Mouse (Mus musculus): ENCODE results near the gene Pxk. TPM values are rescaled to one million over a fixed set of nuclear protein-coding genes. Genes with fewer than 3 reads are reported as not detected.

The Pxk gene
- polyA plus RNA-seq, 1 experiment from 2014 or later, result 44.7 TPM

- no peaks in the 10 kb centered on the region for H3K27me3 ChIP-seq (ENCODE audit: control insufficient read depth, insufficient read depth, low read length)
- H3K4me2 ChIP-seq (ENCODE audit: low read depth, low read length), result no peak overlapping the region
- ATAC-seq (ENCODE audit: insufficient read depth, low FRiP score), result no peak
- WGBS, result 60% methylated on average over 12 of the region's 12 CpGs
- no peak overlapping the region for H3K27ac ChIP-seq (ENCODE audit: low read length)
- H3K4me3 ChIP-seq (replicated peaks; ENCODE audit: low read length), result no peak overlapping the region
- H3K9me3 ChIP-seq (replicated peaks; ENCODE audit: control insufficient read depth, low read length), result no peaks in the 10 kb centered on the region
- no peaks in the 10 kb centered on the region for H3K4me1 ChIP-seq (ENCODE audit: control insufficient read depth, insufficient read depth, low read length)
- no peak overlapping the region for H3K9ac ChIP-seq (ENCODE audit: low read length)
- H3K36me3 ChIP-seq (ENCODE audit: control insufficient read depth, insufficient read depth, low read length), result no peaks in the 10 kb centered on the region
These were observed 93.4 kb downstream of the Pxk start for GRCm38 (mm10) chr14:8191331-8191965.

GRCm38 (mm10) chr14:8192727-8193126, 94.7 kb downstream of the Pxk start:
- no peak overlapping the region for H3K4me2 ChIP-seq (ENCODE audit: low read depth, low read length)
- H3K4me1 ChIP-seq (ENCODE audit: control insufficient read depth, insufficient read depth, low read length), result no peaks in the 10 kb centered on the region
- no peak overlapping the region for H3K4me3 ChIP-seq (replicated peaks; ENCODE audit: low read length)
- no peaks in the 10 kb centered on the region for H3K9me3 ChIP-seq (replicated peaks; ENCODE audit: control insufficient read depth, low read length)
- no peak overlapping the region for H3K9ac ChIP-seq (ENCODE audit: low read length)
- no peaks in the 10 kb centered on the region for H3K36me3 ChIP-seq (ENCODE audit: control insufficient read depth, insufficient read depth, low read length)
- WGBS, result 86% methylated on average over 6 of the region's 6 CpGs
- no peaks in the 10 kb centered on the region for H3K27me3 ChIP-seq (ENCODE audit: control insufficient read depth, insufficient read depth, low read length)
- no peak overlapping the region for H3K27ac ChIP-seq (ENCODE audit: low read length)
- no peak for ATAC-seq (ENCODE audit: insufficient read depth, low FRiP score)

- H3K4me2 ChIP-seq (ENCODE audit: low read depth, low read length), result no peak overlapping the region
- H3K9ac ChIP-seq (ENCODE audit: low read length), result no peak overlapping the region
- H3K27me3 ChIP-seq (ENCODE audit: control insufficient read depth, insufficient read depth, low read length), result no peaks in the 10 kb centered on the region
- no peak for ATAC-seq (ENCODE audit: insufficient read depth, low FRiP score)
- no peak overlapping the region for H3K27ac ChIP-seq (ENCODE audit: low read length)
- H3K36me3 ChIP-seq (ENCODE audit: control insufficient read depth, insufficient read depth, low read length), result no peaks in the 10 kb centered on the region
- H3K4me3 ChIP-seq (replicated peaks; ENCODE audit: low read length), result no peak overlapping the region
- no peaks in the 10 kb centered on the region for H3K4me1 ChIP-seq (ENCODE audit: control insufficient read depth, insufficient read depth, low read length)
- no peaks in the 10 kb centered on the region for H3K9me3 ChIP-seq (replicated peaks; ENCODE audit: control insufficient read depth, low read length)
- WGBS, result 66% methylated on average over 5 of the region's 5 CpGs
These were observed 102.8 kb downstream of the Pxk start for GRCm38 (mm10) chr14:8200769-8201168.

DNA sequence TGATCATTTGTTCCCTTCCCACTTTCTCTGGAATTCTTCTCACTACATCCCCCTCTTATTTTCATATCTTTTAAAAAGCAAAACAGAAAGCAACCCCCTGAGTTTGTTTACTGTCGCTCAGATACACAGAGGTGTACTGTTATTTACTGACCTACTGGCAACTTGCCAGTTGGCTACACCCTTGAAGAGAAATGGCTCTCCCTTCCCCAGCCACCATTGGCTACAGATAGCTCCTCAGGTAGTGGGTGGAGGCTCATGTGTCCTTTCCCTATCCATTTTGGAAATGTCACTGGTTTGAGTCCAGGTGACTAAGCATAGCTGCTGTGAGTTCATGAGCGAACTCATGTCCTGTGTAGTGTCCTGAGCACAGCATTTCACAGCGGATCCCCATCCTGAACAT, 103.7 kb downstream of the Pxk start:
- ATAC-seq (ENCODE audit: insufficient read depth, low FRiP score), result no peak
- Histone ChIP-seq H3K27me3 (ENCODE audit: control insufficient read depth, insufficient read depth, low read length) (no peaks in the 10 kb centered on the region), H3K36me3 (ENCODE audit: control insufficient read depth, insufficient read depth, low read length) (no peaks in the 10 kb centered on the region), H3K4me1 (ENCODE audit: control insufficient read depth, insufficient read depth, low read length) (no peaks in the 10 kb centered on the region), H3K27ac (ENCODE audit: low read length) (no peak overlapping the region), H3K4me2 (ENCODE audit: low read depth, low read length) (no peak overlapping the region), H3K9me3 (replicated peaks; ENCODE audit: control insufficient read depth, low read length) (no peaks in the 10 kb centered on the region), H3K4me3 (replicated peaks; ENCODE audit: low read length) (no peak overlapping the region), H3K9ac (ENCODE audit: low read length) (no peak overlapping the region)
- WGBS, result 72% methylated on average over 3 of the region's 3 CpGs

DNA sequence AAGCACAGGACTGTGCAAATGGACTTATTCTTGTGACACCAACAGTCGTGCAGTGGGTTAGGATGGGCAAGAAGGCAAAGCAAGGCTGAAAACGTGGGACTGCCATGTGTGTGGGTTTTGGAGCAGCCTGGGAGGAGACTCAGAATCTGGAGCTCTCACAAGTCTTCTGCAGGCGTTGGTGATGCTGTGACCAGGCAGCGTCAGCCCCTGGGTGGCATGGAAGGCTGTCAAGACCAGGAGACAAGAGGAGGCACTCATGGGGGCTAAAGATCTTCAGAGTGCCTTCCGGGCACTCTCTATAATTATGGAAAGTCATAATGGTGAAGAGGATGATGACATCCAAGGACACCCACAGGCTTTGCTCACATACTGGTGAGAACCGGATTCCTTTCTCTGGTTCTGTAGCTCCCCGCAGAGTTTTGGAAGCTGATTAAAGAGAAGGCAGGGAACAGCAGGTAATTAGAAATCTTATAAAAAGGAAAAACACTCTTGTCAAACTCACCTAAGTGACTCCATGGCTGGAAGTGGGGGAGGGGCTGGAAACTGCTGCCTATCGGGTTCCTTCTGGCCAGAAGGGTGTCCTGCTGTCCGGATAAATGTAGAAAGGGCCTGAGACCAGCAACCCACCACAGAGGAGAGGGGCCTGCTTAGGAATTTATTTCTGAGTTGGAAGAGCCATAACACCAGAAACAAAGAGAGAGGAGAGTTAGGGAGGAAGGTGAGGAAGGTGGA, 108.3 kb downstream of the Pxk start:
- no peaks in the 10 kb centered on the region for H3K27me3 ChIP-seq (ENCODE audit: control insufficient read depth, insufficient read depth, low read length)
- H3K27ac ChIP-seq (ENCODE audit: low read length), result no peak overlapping the region
- no peak overlapping the region for H3K4me3 ChIP-seq (replicated peaks; ENCODE audit: low read length)
- no peak overlapping the region for H3K4me2 ChIP-seq (ENCODE audit: low read depth, low read length)
- H3K4me1 ChIP-seq (ENCODE audit: control insufficient read depth, insufficient read depth, low read length), result 0 out of 2 replicates have a peak, but pooled peaks cover 5% of the 10 kb centered on the region
- no peaks in the 10 kb centered on the region for H3K36me3 ChIP-seq (ENCODE audit: control insufficient read depth, insufficient read depth, low read length)
- no peak overlapping the region for H3K9ac ChIP-seq (ENCODE audit: low read length)
- no peak for ATAC-seq (ENCODE audit: insufficient read depth, low FRiP score)
- no peaks in the 10 kb centered on the region for H3K9me3 ChIP-seq (replicated peaks; ENCODE audit: control insufficient read depth, low read length)
- WGBS, result 61% methylated on average over 9 of the region's 9 CpGs

DNA sequence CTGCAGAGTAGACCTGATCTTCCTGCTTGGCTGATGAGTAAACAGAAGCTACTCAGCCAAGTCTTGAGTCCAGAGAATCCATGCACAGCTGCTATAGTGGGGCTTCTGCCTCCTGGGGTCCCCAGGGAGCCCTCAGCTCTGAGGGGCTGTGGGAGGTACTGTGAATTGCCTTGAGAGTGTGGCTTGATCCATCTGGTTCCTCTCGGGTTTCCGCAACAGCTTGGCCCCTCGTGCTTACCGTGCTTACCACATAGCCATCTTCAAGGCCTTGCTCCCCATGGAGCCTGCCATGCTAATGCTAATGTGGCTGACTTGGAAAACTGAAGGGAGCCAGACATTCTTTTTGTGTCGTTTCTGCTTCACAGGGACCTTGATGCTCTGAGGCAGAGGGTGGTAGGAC, 109.1 kb downstream of the Pxk start:
- Histone ChIP-seq H3K9me3 (replicated peaks; ENCODE audit: control insufficient read depth, low read length) (no peaks in the 10 kb centered on the region), H3K4me3 (replicated peaks; ENCODE audit: low read length) (no peak overlapping the region), H3K4me2 (ENCODE audit: low read depth, low read length) (no peak overlapping the region), H3K4me1 (ENCODE audit: control insufficient read depth, insufficient read depth, low read length) (0 out of 2 replicates have a peak, but pooled peaks cover 5% of the 10 kb centered on the region), H3K9ac (ENCODE audit: low read length) (no peak overlapping the region), H3K27me3 (ENCODE audit: control insufficient read depth, insufficient read depth, low read length) (no peaks in the 10 kb centered on the region), H3K36me3 (ENCODE audit: control insufficient read depth, insufficient read depth, low read length) (no peaks in the 10 kb centered on the region), H3K27ac (ENCODE audit: low read length) (no peak overlapping the region)
- ATAC-seq (ENCODE audit: insufficient read depth, low FRiP score), result no peak
- 42% methylated on average over 5 of the region's 5 CpGs for WGBS

- Histone ChIP-seq H3K27ac (ENCODE audit: low read length) (no peak overlapping the region), H3K4me2 (ENCODE audit: low read depth, low read length) (no peak overlapping the region), H3K9ac (ENCODE audit: low read length) (no peak overlapping the region), H3K4me1 (ENCODE audit: control insufficient read depth, insufficient read depth, low read length) (0 out of 2 replicates have a peak, but pooled peaks cover 5% of the 10 kb centered on the region), H3K36me3 (ENCODE audit: control insufficient read depth, insufficient read depth, low read length) (no peaks in the 10 kb centered on the region), H3K9me3 (replicated peaks; ENCODE audit: control insufficient read depth, low read length) (no peaks in the 10 kb centered on the region), H3K27me3 (ENCODE audit: control insufficient read depth, insufficient read depth, low read length) (no peaks in the 10 kb centered on the region), H3K4me3 (replicated peaks; ENCODE audit: low read length) (no peak overlapping the region)
- ATAC-seq (ENCODE audit: insufficient read depth, low FRiP score), result no peak
- WGBS, result 80% methylated on average over 5 of the region's 5 CpGs
These were observed 109.5 kb downstream of the Pxk start for GRCm38 (mm10) chr14:8207543-8207942.

DNA sequence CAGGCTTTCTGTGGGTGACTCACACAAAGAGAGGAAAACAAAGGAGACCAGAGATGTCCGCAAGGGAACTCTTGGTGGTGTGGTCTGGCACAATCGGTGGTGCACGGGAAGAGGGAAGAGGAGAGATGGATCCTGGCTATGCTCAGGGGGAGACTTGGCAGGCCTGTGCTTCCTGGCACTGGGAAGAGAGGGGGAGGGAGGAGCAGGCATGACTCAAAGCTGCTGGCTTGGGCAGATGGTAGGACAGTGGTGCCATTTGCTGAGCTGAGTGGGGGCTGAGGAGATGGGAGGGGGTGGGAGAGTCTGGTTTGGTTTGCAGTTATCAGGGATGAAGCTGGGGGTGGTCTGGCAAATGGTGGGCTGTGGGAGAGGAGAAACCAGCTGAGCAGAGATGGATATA, 110.9 kb downstream of the Pxk start:
- Histone ChIP-seq H3K27ac (ENCODE audit: low read length) (no peak overlapping the region), H3K4me3 (replicated peaks; ENCODE audit: low read length) (no peak overlapping the region), H3K36me3 (ENCODE audit: control insufficient read depth, insufficient read depth, low read length) (no peaks in the 10 kb centered on the region), H3K4me2 (ENCODE audit: low read depth, low read length) (no peak overlapping the region), H3K9me3 (replicated peaks; ENCODE audit: control insufficient read depth, low read length) (no peaks in the 10 kb centered on the region), H3K4me1 (ENCODE audit: control insufficient read depth, insufficient read depth, low read length) (0 out of 2 replicates have a peak, but pooled peaks cover 5% of the 10 kb centered on the region), H3K27me3 (ENCODE audit: control insufficient read depth, insufficient read depth, low read length) (no peaks in the 10 kb centered on the region), H3K9ac (ENCODE audit: low read length) (no peak overlapping the region)
- 71% methylated on average over 3 of the region's 3 CpGs for WGBS
- no peak for ATAC-seq (ENCODE audit: insufficient read depth, low FRiP score)

DNA sequence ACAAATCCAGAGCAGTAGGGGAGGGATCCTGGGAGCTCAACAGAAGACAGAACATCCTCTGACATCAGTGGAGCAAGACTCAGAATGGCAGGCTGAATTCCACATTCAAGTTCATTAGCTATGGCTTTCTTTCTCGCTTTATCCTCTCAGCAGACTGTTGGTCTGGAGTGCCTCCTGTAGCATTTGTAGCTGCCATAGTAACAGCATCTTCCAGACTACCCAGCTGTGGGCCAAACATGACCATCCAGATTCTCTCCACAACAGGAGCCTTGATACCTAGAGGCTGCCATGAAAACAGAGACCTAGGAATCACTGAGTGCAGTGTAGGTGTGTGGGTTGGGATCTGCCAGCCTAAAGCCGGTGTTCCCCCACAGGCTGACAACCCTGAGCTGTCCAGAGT, 111.9 kb downstream of the Pxk start:
- Histone ChIP-seq H3K9ac (ENCODE audit: low read length) (no peak overlapping the region), H3K27ac (ENCODE audit: low read length) (no peak overlapping the region), H3K27me3 (ENCODE audit: control insufficient read depth, insufficient read depth, low read length) (no peaks in the 10 kb centered on the region), H3K4me2 (ENCODE audit: low read depth, low read length) (no peak overlapping the region), H3K4me3 (replicated peaks; ENCODE audit: low read length) (no peak overlapping the region), H3K36me3 (ENCODE audit: control insufficient read depth, insufficient read depth, low read length) (no peaks in the 10 kb centered on the region), H3K4me1 (ENCODE audit: control insufficient read depth, insufficient read depth, low read length) (peaks cover 7% of the 10 kb centered on the region; the same call in 1 of the 2 replicates), H3K9me3 (replicated peaks; ENCODE audit: control insufficient read depth, low read length) (no peaks in the 10 kb centered on the region)
- no peak for ATAC-seq (ENCODE audit: insufficient read depth, low FRiP score)
- 96% methylated on average over 2 of the region's 2 CpGs for WGBS
